Mouse (Mus musculus): ENCODE results near the gene Cks1b. TPM values are rescaled to one million over a fixed set of nuclear protein-coding genes. Genes with fewer than 3 reads are reported as not detected.

Cks1b gene
- total RNA-seq, 2 experiments from 2014 or later = 1.8 to 2.5 TPM

DNA sequence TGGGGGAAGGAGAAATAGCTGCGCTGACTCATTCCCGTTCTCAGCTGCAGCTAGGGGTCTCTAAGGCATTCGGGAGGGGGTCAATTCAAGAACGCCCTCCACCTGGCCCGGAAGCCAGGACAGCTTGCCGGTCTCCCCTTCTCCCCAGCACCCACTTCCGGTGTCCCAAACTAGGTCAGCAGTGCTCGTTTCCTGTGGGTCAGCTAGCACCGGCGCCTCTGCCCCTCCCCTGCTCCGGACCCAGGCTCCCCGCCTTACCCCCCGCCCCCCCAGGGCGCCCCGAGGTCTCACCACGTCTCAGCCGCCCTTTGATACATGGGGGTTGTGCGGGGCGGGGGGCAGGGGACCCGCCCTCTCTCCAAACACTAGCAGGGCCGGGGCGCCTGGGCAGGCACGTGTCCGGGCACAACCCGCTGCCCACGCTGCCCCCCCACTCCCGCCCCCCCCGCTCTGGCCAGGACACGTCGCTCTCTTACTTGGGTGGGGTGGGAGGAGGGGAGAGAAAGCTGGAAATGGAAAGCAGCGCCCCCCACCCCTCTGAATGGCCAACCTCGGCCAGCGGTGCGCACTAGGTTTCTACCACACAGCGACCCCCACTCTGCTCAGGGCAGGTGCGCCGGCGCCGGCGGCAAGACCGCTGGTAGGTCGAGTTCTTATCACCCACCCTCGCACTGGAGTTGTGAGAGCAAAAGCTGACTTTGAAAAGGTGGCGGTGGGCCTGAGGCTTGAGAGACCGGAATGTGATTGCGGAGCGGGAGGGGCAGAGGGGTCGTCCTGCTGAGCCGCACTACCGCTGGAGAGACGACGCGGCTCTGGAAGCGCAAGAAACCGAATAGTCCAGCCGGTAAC lies 26.3 kb downstream of the Cks1b start:
- intact Hi-C loops (cut with DNase I) = no loop called here
- Histone ChIP-seq H3K4me3 (peak overlapping the region; percentile 82), H3K27ac (peak overlapping the region; percentile 95)
- 0 out of 2 replicates have a peak, but pooled peaks have one; percentile 1 for TF ChIP-seq CTCF (IDR thresholded peaks at IDR 0.05)
- DNase-seq = peak; percentile 89

DNA sequence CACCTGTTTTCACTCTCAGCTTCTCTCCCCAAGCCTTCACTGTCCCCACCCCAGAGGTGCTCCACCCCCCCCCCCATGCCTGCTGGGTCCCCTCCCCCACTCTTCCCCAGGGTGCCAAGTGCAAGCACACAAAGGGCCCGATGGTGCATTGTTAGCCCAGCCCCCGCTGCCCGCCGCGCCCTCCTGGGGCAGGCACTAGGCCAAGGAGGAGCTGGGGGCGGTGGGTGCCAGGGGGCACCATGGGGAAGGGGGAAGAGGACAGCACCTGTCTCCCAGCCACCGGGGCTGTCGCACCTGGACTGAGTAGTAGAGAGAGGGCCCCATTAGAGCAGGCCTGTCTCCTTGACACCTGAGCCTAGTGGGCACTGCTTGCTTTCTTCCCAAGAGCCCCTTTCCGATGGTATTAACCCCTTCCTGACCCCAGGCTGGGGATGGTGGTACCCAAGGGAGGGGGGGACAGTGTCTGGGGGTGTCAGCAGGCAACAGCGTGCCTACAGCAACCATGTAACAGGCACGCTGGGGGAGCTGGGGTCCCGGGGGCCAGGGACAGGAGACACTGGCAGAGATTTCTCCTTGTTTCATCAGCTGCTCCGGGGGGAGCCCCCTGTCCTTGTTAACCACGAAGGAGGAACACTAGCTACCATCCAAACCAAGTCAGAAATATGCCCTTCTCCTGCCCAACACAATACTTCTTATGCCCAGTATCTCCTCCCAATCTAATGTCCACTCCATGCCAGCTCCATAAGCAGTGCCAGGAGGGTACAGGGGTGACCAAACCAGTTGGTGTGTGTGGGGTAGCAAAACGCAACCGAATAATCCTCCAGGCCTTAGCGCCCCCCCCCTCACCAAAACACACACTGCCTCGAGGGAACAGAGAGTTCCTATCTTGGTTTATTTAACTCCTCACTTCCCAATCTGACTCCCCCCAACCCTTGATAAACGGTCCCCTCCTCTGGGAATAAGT lies 27.2 kb downstream of the Cks1b start:
- TF ChIP-seq CTCF (IDR thresholded peaks at IDR 0.05) = no peak
- DNase-seq = peak; percentile 59
- intact Hi-C loops (cut with DNase I) = no loop called here
- Histone ChIP-seq H3K4me3 (peak overlapping the region; percentile 82), H3K27ac (peak overlapping the region; percentile 95)

GRCm38 (mm10) chr3:89390111-89390515 lies 28.1 kb downstream of the Cks1b start:
- peak overlapping the region; percentile 95 for H3K27ac ChIP-seq
- peak overlapping the region; percentile 82 for H3K4me3 ChIP-seq
- intact Hi-C loops (cut with DNase I) = no loop called here
- TF ChIP-seq CTCF (IDR thresholded peaks at IDR 0.05) = no peak
- DNase-seq = peak; percentile 78

GRCm38 (mm10) chr3:89388901-89389740 lies 29.1 kb downstream of the Cks1b start:
- no peak for DNase-seq
- H3K4me3 ChIP-seq = peak overlapping the region; percentile 82
- intact Hi-C loops (cut with DNase I) = no loop called here
- H3K27ac ChIP-seq = peak overlapping the region; percentile 95
- no peak for TF ChIP-seq CTCF (IDR thresholded peaks at IDR 0.05)

DNA sequence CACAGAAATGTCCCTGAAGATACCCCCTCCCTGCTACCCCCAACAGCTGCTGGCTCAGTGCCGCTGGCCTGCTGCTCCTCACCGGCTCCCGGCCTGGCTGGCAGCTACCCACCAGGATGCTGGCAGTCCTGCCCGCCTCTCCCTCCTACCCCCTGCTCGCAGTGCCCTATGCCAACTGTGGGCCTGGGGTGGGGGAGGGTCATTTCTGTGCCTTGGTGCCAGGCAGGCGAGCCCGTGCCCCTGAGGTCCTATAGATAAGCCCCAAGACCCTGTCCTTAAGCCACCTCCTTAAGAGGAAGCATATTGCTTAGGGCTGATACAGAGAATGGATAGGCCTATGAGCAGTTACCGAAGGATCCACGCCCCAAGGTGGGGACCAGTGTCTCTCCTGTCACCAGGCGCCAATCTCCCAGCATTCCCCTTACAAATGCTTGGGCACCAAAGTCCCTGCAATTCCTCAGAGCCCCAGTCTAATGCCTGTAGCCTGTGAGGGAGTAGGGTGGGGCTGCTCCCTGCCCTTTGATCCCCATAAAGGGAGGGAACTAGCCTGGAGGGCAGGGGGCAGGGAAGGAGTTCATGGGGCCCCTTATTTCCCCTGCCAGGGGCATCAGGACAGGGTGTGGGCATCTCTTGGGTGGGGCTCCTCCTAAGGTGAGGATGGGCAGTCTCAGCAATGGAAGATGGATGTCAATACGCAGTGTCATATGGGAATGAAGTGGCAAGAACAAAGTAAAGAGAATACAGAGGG lies 29.9 kb downstream of the Cks1b start:
- Histone ChIP-seq H3K4me3 (peak overlapping the region; percentile 70), H3K27ac (peak overlapping the region; percentile 95)
- intact Hi-C loops (cut with DNase I) = no loop called here
- TF ChIP-seq CTCF (IDR thresholded peaks at IDR 0.05) = no peak
- DNase-seq = peak; percentile 94

GRCm38 (mm10) chr3:89387632-89388031 lies 30.6 kb downstream of the Cks1b start:
- peak overlapping the region; percentile 95 for H3K27ac ChIP-seq
- intact Hi-C loops (cut with DNase I) = no loop called here
- no peak for TF ChIP-seq CTCF (IDR thresholded peaks at IDR 0.05)
- DNase-seq = peak; percentile 76
- peak overlapping the region; percentile 70 for H3K4me3 ChIP-seq

DNA sequence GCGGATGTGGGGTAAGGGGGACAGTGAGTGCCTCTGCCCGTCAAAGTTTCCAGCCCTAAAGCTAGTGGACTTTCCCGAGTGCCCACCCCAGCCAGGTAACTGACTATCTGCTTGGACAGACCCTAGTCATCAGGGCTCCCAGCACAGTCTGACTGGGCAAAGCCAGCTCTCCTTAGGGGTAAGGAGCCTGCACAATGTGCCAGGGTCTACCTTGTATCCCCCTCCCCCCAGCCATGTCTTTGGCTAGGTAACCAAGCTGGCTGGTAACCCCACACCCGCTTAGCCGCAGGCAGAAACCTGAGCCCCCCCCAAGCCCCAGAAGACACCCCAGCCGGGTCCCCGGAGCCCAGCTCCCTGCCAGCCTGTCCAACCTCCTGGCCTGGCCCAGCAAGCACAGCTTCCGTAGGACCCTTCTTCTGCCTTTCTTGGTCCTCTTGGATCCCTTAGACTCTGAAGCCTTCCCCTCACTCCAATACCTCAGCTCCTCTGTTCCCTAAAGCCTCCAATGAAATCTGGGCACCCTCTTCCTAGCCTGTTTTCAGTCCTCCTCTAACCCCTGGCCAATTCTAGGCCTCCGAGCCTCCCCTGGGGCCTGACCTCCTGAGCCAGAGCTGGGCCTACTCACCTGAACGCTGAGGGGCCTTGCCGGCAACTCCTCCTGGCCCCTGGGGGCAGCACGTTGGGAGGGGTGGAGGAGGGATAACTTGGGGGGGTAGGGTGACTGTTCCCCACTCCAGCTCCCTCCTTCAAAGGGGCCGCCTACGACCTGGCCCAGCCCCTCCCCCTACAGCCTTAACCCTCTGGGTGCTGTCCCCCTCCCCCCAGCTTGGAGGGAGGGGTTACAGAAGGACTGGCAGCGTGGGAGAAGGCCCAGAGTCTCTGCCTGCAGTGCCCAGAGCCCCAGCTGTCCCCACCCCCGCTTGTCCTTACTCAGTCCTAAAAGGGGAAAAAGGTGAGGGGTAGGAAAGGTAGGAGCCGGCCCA lies 31.5 kb downstream of the Cks1b start:
- H3K27ac ChIP-seq = peak overlapping the region; percentile 95
- no peak for TF ChIP-seq CTCF (IDR thresholded peaks at IDR 0.05)
- peak overlapping the region; percentile 70 for H3K4me3 ChIP-seq
- intact Hi-C loops (cut with DNase I) = no loop called here
- peak; percentile 83 for DNase-seq

GRCm38 (mm10) chr3:89385451-89385850 lies 32.7 kb downstream of the Cks1b start:
- no peak for DNase-seq
- intact Hi-C loops (cut with DNase I) = no loop called here
- TF ChIP-seq CTCF (IDR thresholded peaks at IDR 0.05) = no peak
- Histone ChIP-seq H3K27ac (peak overlapping the region; percentile 95), H3K4me3 (peak overlapping the region; percentile 70)

- DNase-seq = peak; percentile 16
- intact Hi-C loops (cut with DNase I) = no loop called here
- H3K4me3 ChIP-seq = no peak overlapping the region
- H3K27ac ChIP-seq = peak overlapping the region; percentile 95
- TF ChIP-seq CTCF (IDR thresholded peaks at IDR 0.05) = no peak
Observed at GRCm38 (mm10) chr3:89384331-89385076, 33.7 kb downstream of the Cks1b start.

Data from gastrocnemius, adult 2 months (tissue).